Mouse (Mus musculus): ENCODE measurements around the gene Srms. TPM values are rescaled to one million over a fixed set of nuclear protein-coding genes. Genes with fewer than 3 reads are reported as not detected.

The Srms gene
- polyA plus RNA-seq, 1 experiment from 2014 or later: 0.17 TPM

DNA sequence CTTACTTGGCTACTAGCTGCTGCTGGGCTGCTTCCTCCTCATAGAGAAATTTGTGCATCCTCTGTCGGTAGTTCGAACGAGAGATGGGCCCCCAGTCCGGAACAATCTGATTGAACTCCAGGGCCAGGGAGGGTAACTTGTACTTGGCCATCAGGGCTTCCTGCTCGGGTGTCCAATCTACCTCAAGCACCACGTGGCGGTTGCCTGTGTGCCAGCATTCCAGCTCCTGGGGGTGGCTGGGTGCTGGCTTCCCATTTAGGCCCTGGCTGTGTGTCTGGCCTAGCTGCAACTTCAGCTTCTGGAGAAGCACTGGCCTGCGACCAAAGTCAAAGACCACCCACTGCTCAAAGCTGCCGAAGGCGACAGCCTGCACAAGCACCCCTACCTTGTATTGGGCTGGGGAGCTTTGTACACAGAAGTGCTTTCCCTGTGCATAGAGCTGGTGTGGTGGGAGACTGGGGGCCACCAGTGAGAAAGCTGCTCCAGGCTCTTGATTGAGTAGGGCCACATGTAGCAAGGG, 25.2 kb upstream of the Srms start:
- Histone ChIP-seq H3K4me3 (replicated peaks) (no peak overlapping the region), H3K36me3 (no peaks in the 10 kb centered on the region), H3K4me2 (no peak overlapping the region), H3K9me3 (replicated peaks) (no peaks in the 10 kb centered on the region), H3K27ac (replicated peaks) (no peak overlapping the region), H3K27me3 (replicated peaks) (no peaks in the 10 kb centered on the region), H3K4me1 (no peaks in the 10 kb centered on the region; the same call in 1 of the 2 replicates), H3K9ac (replicated peaks) (no peak overlapping the region)
- no peak for ATAC-seq (ENCODE audit: low FRiP score)
- WGBS: 80% methylated on average over 10 of the region's 10 CpGs

DNA sequence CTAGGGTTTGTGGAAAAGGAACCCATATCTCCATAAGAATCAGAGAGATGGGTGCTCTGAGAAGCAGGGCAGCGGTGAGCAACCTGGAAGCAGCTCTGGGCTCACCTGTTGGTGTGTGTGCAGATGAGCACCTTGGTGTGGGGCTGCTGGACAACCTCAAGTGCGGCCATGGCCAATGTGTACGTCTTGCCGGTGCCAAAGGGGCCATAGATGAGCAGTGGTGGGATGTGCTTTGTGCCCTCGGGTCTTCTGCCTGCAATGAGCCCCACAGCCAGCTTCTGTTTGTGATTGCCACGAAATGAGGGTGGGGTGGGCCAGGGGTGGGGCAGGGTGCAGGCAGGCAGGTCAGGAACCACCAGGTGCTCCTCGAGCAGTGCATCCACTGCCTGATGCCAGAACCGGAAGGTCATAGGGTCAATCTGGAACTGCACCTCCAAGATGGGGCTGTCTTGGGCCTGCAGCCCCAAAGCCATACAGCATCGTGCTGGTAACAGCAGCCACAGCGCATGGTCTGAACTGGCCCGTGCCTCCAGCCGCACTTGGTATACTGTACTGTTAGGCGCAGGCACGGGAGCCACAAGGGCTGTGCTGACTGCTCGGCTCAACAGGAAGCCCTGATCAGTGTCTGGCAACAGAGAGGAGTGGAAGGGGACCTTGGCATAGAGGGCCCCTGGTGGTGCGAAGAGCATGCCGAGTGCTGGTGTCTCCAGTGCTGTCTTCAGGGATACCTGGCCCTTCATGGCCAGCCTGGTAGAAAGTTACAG, 24.4 kb upstream of the Srms start:
- Histone ChIP-seq H3K27me3 (replicated peaks) (no peaks in the 10 kb centered on the region), H3K36me3 (no peaks in the 10 kb centered on the region), H3K27ac (replicated peaks) (no peak overlapping the region), H3K9ac (replicated peaks) (no peak overlapping the region), H3K4me3 (replicated peaks) (no peak overlapping the region), H3K4me2 (no peak overlapping the region), H3K9me3 (replicated peaks) (no peaks in the 10 kb centered on the region), H3K4me1 (no peaks in the 10 kb centered on the region; the same call in 1 of the 2 replicates)
- no peak for ATAC-seq (ENCODE audit: low FRiP score)
- 93% methylated on average over 17 of the region's 17 CpGs for whole genome bisulfite sequencing

DNA sequence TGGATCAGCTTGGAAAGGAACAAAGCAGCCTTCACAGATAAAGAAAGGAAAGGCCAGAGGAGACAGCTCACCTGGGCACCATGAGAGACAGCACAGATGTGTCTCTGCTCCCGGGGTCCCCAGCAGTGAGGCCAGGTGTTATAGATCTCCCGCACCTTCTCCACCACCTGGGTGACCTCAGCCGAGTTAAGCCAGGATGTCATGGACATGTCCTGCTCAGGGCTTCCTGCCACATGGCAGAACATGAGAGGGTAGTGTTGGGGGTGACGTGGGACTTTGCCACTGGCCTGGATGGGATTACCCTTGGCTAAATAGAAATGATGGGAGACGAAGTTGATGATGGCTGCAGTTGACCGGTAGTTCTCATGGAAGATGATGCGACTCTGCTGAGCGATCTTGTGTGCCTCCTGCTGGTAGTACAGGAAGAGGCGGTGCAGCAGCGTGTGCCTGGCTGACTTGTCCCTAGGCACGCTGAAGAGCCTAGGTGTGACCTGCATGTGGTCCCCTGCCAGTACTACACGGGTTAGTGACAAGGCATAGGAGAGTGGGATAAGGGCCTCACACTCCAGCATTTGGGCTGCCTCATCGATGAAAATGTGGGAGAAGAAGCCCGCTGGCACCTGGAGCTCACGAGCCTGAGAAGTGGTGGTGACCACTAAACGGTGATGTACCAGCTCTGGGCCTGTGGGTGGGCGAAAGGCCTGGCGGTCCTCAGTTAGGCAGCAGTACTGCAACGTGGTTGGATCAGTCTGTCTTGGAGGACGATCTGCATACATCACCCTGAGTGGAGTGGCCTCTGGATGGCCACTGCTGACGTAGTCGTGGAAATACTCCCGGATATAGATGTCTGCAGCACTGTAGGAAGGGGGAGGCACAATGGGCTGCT, 22.9 kb upstream of the Srms start:
- H3K27ac ChIP-seq (replicated peaks): no peak overlapping the region
- 86% methylated on average over 23 of the region's 23 CpGs for WGBS
- no peaks in the 10 kb centered on the region for H3K27me3 ChIP-seq (replicated peaks)
- no peak for ATAC-seq (ENCODE audit: low FRiP score)
- H3K4me2 ChIP-seq: no peak overlapping the region
- H3K4me3 ChIP-seq (replicated peaks): no peak overlapping the region
- no peaks in the 10 kb centered on the region for H3K9me3 ChIP-seq (replicated peaks)
- H3K9ac ChIP-seq (replicated peaks): no peak overlapping the region
- H3K4me1 ChIP-seq: no peaks in the 10 kb centered on the region
- H3K36me3 ChIP-seq: no peaks in the 10 kb centered on the region

DNA sequence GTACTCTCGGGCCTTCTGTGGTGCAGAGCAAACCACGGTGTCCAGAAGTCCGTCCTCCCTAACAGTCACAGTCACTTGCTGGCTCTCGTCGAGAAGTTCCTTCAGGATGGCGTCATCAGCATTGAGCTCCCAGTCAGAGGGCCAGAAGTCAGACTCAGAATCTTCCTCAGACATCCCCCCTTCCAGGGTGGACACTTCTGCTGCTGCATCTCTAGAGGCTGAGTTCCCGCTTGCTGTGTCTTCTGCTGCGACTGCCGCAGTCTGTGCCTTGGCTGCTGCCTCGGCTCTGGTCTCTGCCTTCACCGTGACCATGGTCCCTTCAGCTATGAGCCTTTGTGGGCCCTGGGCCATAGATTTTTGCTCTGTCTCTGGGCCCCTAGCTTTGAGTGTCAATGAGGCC, 21.7 kb upstream of the Srms start:
- Histone ChIP-seq H3K9ac (replicated peaks) (no peak overlapping the region), H3K4me1 (no peaks in the 10 kb centered on the region)

DNA sequence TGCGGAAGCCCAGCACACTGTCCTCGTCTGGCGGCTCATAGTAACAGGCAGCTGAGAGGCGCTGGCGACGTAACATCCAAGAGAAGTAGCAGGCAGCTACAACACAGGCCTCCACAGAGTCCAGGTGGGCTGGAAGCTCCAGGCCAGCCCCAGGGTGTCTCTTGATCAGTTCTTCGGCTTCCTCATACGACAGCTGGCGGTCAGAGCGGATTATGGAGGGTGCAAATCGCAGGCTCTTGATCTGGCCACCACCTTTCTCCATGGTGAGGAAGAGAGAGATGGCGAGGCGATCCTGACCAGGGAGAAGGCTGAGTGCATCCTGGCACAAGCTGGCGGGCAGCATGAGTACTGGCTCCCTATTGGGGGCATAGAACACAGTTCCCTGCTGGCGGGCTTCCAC, 20.5 kb upstream of the Srms start:
- ATAC-seq (ENCODE audit: low FRiP score): no peak
- H3K4me1 ChIP-seq: no peaks in the 10 kb centered on the region
- WGBS: 94% methylated on average over 15 of the region's 15 CpGs

More for the DNA sequence above, 21.7 kb upstream of the Srms start:
- no peaks in the 10 kb centered on the region for H3K9me3 ChIP-seq (replicated peaks)
- H3K27ac ChIP-seq (replicated peaks): no peak overlapping the region
- no peak overlapping the region for H3K4me3 ChIP-seq (replicated peaks)
- 93% methylated on average over 11 of the region's 11 CpGs for WGBS
- H3K4me2 ChIP-seq: no peak overlapping the region
- no peak for ATAC-seq (ENCODE audit: low FRiP score)
- no peaks in the 10 kb centered on the region for H3K36me3 ChIP-seq
- H3K27me3 ChIP-seq (replicated peaks): no peaks in the 10 kb centered on the region

DNA sequence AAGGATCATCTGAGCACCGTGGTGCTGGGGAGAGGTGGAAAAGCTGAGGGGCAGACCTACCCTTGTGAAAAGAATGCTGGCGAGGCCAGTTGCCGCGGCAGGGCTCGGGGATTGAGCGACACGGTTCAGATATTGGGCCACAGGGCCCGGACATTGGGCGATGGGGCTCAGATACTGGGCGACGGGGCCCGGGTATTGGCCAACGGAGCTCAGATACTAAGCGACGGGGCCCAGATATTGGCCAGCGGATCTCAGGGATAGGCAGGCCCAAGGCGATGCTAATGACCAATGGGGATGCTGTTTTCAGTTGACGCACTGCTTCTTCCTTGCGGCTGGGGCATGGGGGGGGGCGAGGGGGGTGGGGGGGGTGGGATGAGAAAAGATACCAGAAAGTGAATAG, 18.2 kb upstream of the Srms start:
- H3K36me3 ChIP-seq: no peaks in the 10 kb centered on the region
- H3K4me3 ChIP-seq (replicated peaks): no peak overlapping the region
- ATAC-seq (ENCODE audit: low FRiP score): no peak
- no peaks in the 10 kb centered on the region for H3K9me3 ChIP-seq (replicated peaks)
- H3K27me3 ChIP-seq (replicated peaks): no peaks in the 10 kb centered on the region
- no peak overlapping the region for H3K4me2 ChIP-seq
- H3K27ac ChIP-seq (replicated peaks): no peak overlapping the region
- WGBS: 80% methylated on average over 20 of the region's 20 CpGs
- no peaks in the 10 kb centered on the region for H3K4me1 ChIP-seq
- H3K9ac ChIP-seq (replicated peaks): no peak overlapping the region

More for the DNA sequence above, 20.5 kb upstream of the Srms start:
- H3K36me3 ChIP-seq: no peaks in the 10 kb centered on the region
- H3K4me2 ChIP-seq: no peak overlapping the region
- H3K27me3 ChIP-seq (replicated peaks): no peaks in the 10 kb centered on the region
- H3K9me3 ChIP-seq (replicated peaks): no peaks in the 10 kb centered on the region
- H3K9ac ChIP-seq (replicated peaks): no peak overlapping the region
- H3K27ac ChIP-seq (replicated peaks): no peak overlapping the region
- H3K4me3 ChIP-seq (replicated peaks): no peak overlapping the region

DNA sequence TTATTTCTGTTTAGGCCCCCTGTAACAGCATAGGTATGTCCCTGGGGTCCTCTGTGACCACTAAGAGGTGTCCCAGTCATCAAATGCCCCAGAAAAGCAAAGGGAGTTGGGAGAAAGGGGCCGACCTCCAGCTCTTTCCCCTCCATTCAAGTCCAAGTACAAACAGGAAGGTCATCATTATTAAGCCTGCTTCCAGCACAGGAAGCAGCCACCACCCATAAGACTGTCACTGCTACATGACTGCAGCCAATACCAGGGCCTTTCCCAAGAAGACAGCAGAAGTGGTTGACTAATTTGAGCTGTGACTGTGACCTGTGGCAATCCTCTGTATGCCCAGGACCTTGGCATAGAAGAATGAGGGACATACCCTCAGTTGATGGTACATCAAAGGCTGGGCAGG, 15.3 kb upstream of the Srms start:
- H3K27ac ChIP-seq (replicated peaks): no peak overlapping the region
- no peaks in the 10 kb centered on the region for H3K27me3 ChIP-seq (replicated peaks)
- no peaks in the 10 kb centered on the region for H3K4me1 ChIP-seq
- no peak for ATAC-seq (ENCODE audit: low FRiP score)
- no peak overlapping the region for H3K9ac ChIP-seq (replicated peaks)
- no peak overlapping the region for H3K4me3 ChIP-seq (replicated peaks)
- no peaks in the 10 kb centered on the region for H3K9me3 ChIP-seq (replicated peaks)
- H3K36me3 ChIP-seq: no peaks in the 10 kb centered on the region
- WGBS: 80% methylated on average over 1 of the region's 1 CpGs
- H3K4me2 ChIP-seq: no peak overlapping the region

DNA sequence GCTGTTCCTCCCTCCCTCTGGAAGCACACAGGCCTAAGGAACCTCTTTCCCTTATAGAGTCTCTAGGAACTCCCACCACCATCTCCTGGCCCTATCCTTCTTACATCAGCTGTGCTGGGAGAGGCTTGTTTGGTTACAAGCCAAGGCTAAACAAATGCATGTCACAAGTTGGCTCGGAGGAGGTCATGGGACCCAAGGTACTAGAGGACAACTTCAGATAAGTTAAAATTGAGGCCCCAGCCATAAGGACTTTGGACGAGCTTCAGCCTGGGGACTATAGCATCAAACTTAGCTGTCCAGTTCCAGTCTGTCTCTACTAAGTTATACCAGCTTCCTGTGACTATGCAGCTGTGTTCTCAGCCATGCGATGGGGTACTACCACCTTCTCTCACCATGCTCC, 14.1 kb upstream of the Srms start:
- 91% methylated on average over 3 of the region's 3 CpGs for WGBS
- Histone ChIP-seq H3K27me3 (replicated peaks) (no peaks in the 10 kb centered on the region), H3K27ac (replicated peaks) (no peak overlapping the region), H3K9ac (replicated peaks) (no peak overlapping the region), H3K36me3 (no peaks in the 10 kb centered on the region), H3K4me3 (replicated peaks) (no peak overlapping the region), H3K9me3 (replicated peaks) (no peaks in the 10 kb centered on the region), H3K4me1 (no peaks in the 10 kb centered on the region), H3K4me2 (no peak overlapping the region)
- ATAC-seq (ENCODE audit: low FRiP score): no peak

DNA sequence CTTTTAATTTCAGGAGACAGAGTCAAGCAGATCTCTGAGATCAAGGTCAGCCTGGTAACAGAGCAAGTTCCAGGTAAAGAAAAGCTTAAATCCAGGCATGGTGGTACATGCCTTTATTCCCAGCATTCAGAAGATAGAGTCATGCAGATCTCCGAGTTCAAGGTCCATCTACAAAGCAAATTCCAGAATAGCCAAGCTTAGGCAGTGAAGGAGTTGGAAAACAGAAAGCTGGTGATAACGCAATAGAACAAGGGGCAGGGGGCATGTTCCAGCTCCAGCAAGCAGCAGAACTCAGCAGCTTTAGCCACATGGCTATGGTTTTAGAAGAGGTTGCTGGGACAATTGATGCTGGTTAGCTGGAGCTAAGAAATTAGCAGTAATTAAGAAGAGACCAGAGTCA, 12.0 kb upstream of the Srms start:
- Histone ChIP-seq H3K4me2 (no peak overlapping the region), H3K36me3 (no peaks in the 10 kb centered on the region), H3K4me3 (replicated peaks) (no peak overlapping the region), H3K9me3 (replicated peaks) (no peaks in the 10 kb centered on the region), H3K27ac (replicated peaks) (no peak overlapping the region), H3K4me1 (peaks cover 6% of the 10 kb centered on the region), H3K9ac (replicated peaks) (no peak overlapping the region), H3K27me3 (replicated peaks) (no peaks in the 10 kb centered on the region)
- 95% methylated on average over 2 of the region's 2 CpGs for WGBS
- ATAC-seq (ENCODE audit: low FRiP score): no peak

DNA sequence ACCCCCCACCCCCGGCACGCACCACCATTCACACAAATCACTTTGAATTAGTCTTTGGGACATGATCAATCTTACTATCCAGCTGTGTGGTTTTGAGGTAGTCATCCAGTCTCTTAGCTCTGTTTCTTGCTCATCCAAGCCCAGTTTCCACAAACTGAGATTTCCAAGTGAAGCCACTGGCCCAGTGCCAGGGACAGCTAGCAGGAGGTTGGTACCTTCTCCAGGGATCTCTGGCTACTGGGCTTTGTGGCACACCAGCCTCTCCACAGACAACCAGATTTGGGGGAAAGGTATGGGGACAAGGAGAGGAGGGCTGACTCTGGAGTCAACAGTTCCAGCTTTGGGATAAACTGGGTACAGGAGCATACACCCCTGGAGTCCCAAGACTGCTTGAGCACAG, 7.4 kb upstream of the Srms start:
- Histone ChIP-seq H3K4me1 (peaks cover 14% of the 10 kb centered on the region), H3K4me2 (peak overlapping the region; percentile 58), H3K9ac (replicated peaks) (no peak overlapping the region), H3K9me3 (replicated peaks) (no peaks in the 10 kb centered on the region), H3K36me3 (no peaks in the 10 kb centered on the region), H3K4me3 (replicated peaks) (no peak overlapping the region), H3K27me3 (replicated peaks) (no peaks in the 10 kb centered on the region), H3K27ac (replicated peaks) (no peak overlapping the region)
- no peak for ATAC-seq (ENCODE audit: low FRiP score)
- 46% methylated on average over 2 of the region's 2 CpGs for WGBS

DNA sequence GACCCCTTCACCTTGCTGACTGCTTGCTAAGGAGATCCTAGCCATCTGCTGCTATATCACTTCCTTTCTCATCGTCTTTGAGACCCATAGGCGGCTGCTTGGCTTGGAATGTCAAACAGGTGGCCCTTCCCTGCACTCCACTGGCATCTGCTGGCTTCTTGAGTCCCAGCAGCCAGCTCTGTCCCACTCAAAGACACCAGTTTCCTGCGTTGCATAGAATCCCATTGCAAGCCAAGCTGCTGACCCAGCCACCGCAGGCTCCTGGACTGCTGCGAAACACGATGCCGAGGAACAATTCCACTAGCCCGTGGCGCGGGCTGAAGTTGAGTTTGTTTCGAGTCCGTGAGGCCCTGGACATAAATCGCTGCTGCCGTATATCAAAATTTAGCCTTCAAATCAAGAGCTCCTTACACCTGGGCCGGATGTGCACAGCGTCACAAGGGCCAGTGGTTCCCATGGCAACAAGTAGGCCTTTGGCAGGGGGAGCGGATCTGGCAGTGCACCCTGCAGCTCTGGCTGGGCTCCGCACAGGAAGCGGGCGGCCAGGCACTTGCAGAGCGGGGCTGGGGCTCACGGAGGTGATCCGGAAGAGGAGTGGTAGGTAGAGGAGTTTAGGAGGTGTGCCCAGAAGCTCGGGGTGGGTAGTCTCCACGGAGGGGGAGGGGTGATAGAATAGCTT, 6.7 kb upstream of the Srms start, which contains the start of gene Fndc11:
TSS of gene Fndc11 (plus strand) at position 476 of the 679 bp plus-strand sequence.
- peak within 1 kb of the TSS; percentile 58 for H3K4me2 ChIP-seq
- peak within 1 kb of the TSS; percentile 29; the same call in 1 of the 2 replicates for H3K27ac ChIP-seq (replicated peaks)
- peak within 1 kb of the TSS; percentile 29 for H3K4me3 ChIP-seq (replicated peaks)
- 0 out of 2 replicates have a peak within 1 kb of the TSS, but pooled peaks have one; percentile 21 for H3K9ac ChIP-seq (replicated peaks)
- no peaks in the 10 kb centered on the region for H3K27me3 ChIP-seq (replicated peaks)
- H3K36me3 ChIP-seq: no peaks in the 10 kb centered on the region
- WGBS: 2% methylated on average over 25 of the region's 25 CpGs
- H3K9me3 ChIP-seq (replicated peaks): no peaks in the 10 kb centered on the region
- peaks cover 14% of the 10 kb centered on the region for H3K4me1 ChIP-seq
- ATAC-seq (ENCODE audit: low FRiP score): peak; percentile 84; the same call in 1 of the 2 replicates
